Mouse (Mus musculus) stomach, embryonic 15.5 days (tissue): Measurements from ENCODE around the gene Zbtb11. TPM values are rescaled to one million over a fixed set of nuclear protein-coding genes. Genes with fewer than 3 reads are reported as not detected.
A peak's percentile ranks its signal among the peaks of the same experiment; 100 is the strongest.
"Not testable (repeated sequence)": the region's sequence is repeated elsewhere in the genome, so short reads cannot be mapped to it uniquely, and the experiment has no call there.

ENCODE experiments used
- ATAC-seq: fragments of 200-750 bp; cut with Nextera tagmentation; 2 replicates; pipeline ENCODE4 v1.8.0; 2017; ENCODE audit warnings: low read depth, moderate number of reproducible peaks, moderate TSS enrichment; ENCODE audit not compliant: insufficient read depth, low FRiP score
- H3K27ac ChIP-seq: fragments of 300-500 bp; sonication (generic); 2 replicates; pipeline ENCODE4 v1.5.1; 2015; ENCODE audit warnings: mild to moderate bottlenecking, inconsistent platforms
- H3K27me3 ChIP-seq: fragments of 300-500 bp; sonication (generic); replicated peaks from 2 replicates; pipeline ENCODE4 v1.6.1; 2015; ENCODE audit warnings: inconsistent platforms
- H3K36me3 ChIP-seq: fragments of 300-500 bp; sonication (generic); 2 replicates; pipeline ENCODE4 v1.6.1; 2015; ENCODE audit warnings: inconsistent platforms
- H3K4me1 ChIP-seq: fragments of 300-500 bp; sonication (generic); 2 replicates; pipeline ENCODE4 v1.6.1; 2015; ENCODE audit warnings: inconsistent platforms
- H3K4me2 ChIP-seq: fragments of 300-500 bp; sonication (generic); 2 replicates; pipeline ENCODE4 v1.6.1; 2015; ENCODE audit warnings: mild to moderate bottlenecking, inconsistent platforms
- H3K4me3 ChIP-seq: fragments of 300-500 bp; sonication (generic); replicated peaks from 2 replicates; pipeline ENCODE4 v1.5.1; 2015; ENCODE audit warnings: inconsistent platforms
- H3K9ac ChIP-seq: fragments of 300-500 bp; sonication (generic); 2 replicates; pipeline ENCODE4 v1.6.1; 2015; ENCODE audit warnings: inconsistent platforms
- H3K9me3 ChIP-seq: fragments of 300-500 bp; sonication (generic); 2 replicates; pipeline ENCODE4 v1.6.1; 2016; ENCODE audit warnings: inconsistent platforms
- WGBS: fragments of 180-500 bp; shearing (Covaris S2); methylation state at CpG from one replicate; pipeline ENCODE4 v1.1.7; 2015; 5-methylcytosine and 5-hydroxymethylcytosine counted together
- polyA plus RNA-seq: library from polyadenylated mRNA; unstranded; fragments of >200 nt; fragmentation: Nextera tagmentation; extraction: Ambion mirVana; gene quantifications from 2 replicates; pipeline ENCODE4 v1.2.1, GENCODE M21; 2015

The Zbtb11 gene
- 18.9 and 19.0 TPM in 2 replicates for polyA plus RNA-seq

- ATAC-seq, result peak; percentile 95
- H3K27ac ChIP-seq, result peak within 1 kb of the TSS; percentile 89
- H3K9ac ChIP-seq, result peak within 1 kb of the TSS; percentile 96
- peak within 1 kb of the TSS; percentile 60 for H3K4me2 ChIP-seq
- under 1% methylated on average over 83 of the region's 86 CpGs for WGBS
- H3K27me3 ChIP-seq, result no peaks in the 10 kb centered on the region
- H3K36me3 ChIP-seq, result peaks cover 22% of the 10 kb centered on the region
- peaks cover 7% of the 10 kb centered on the region; the same call in 1 of the 2 replicates for H3K4me1 ChIP-seq
- peak within 1 kb of the TSS; percentile 100 for H3K4me3 ChIP-seq
- no peaks in the 10 kb centered on the region for H3K9me3 ChIP-seq
Measured at GRCm38 (mm10) chr16:55973431-55974255, at the start of gene Zbtb11. Zbtb11 (plus strand) TSS chr16:55973883.

GRCm38 (mm10) chr16:55924010-55924409 lies 49.7 kb upstream of the Zbtb11 start:
- no peaks in the 10 kb centered on the region for H3K9me3 ChIP-seq
- no peak for ATAC-seq
- WGBS, result 82% methylated on average over 4 of the region's 4 CpGs
- H3K27ac ChIP-seq, result no peak overlapping the region
- H3K4me2 ChIP-seq, result no peak overlapping the region
- H3K36me3 ChIP-seq, result peaks cover 15% of the 10 kb centered on the region; the same call in 1 of the 2 replicates
- H3K27me3 ChIP-seq, result no peaks in the 10 kb centered on the region
- H3K4me3 ChIP-seq, result no peak overlapping the region
- H3K4me1 ChIP-seq, result no peaks in the 10 kb centered on the region
- H3K9ac ChIP-seq, result no peak overlapping the region

- H3K27me3 ChIP-seq, result no peaks in the 10 kb centered on the region
- H3K27ac ChIP-seq, result peak overlapping the region; percentile 5; the same call in 1 of the 2 replicates
- no peaks in the 10 kb centered on the region for H3K4me1 ChIP-seq
- H3K9me3 ChIP-seq, result no peaks in the 10 kb centered on the region
- peak overlapping the region; percentile 70 for H3K4me3 ChIP-seq
- H3K36me3 ChIP-seq, result no peaks in the 10 kb centered on the region
- ATAC-seq, result no peak
- WGBS, result under 1% methylated on average over 32 of the region's 32 CpGs
- H3K9ac ChIP-seq, result peak overlapping the region; percentile 42
- H3K4me2 ChIP-seq, result peak overlapping the region; percentile 74
Measured at GRCm38 (mm10) chr16:55933681-55934343, 39.9 kb upstream of the Zbtb11 start.

- peak within 1 kb of the TSS; percentile 74 for H3K4me2 ChIP-seq
- peak within 1 kb of the TSS; percentile 5; the same call in 1 of the 2 replicates for H3K27ac ChIP-seq
- H3K36me3 ChIP-seq, result no peaks in the 10 kb centered on the region
- peak within 1 kb of the TSS; percentile 70 for H3K4me3 ChIP-seq
- H3K27me3 ChIP-seq, result no peaks in the 10 kb centered on the region
- ATAC-seq, result peak; percentile 99
- peak within 1 kb of the TSS; percentile 42 for H3K9ac ChIP-seq
- no peaks in the 10 kb centered on the region for H3K9me3 ChIP-seq
- WGBS, result 0% methylated on average over 24 of the region's 24 CpGs
- no peaks in the 10 kb centered on the region for H3K4me1 ChIP-seq
Measured at GRCm38 (mm10) chr16:55934453-55935037, 39.1 kb upstream of the Zbtb11 start, which contains the start of gene Cep97. Cep97 (minus strand) TSS chr16:55934855.

- H3K4me3 ChIP-seq, result no peak overlapping the region
- ATAC-seq, result no peak
- no peak overlapping the region for H3K27ac ChIP-seq
- H3K9me3 ChIP-seq, result no peaks in the 10 kb centered on the region
- H3K4me1 ChIP-seq, result no peaks in the 10 kb centered on the region
- 81% methylated on average over 4 of the region's 4 CpGs for WGBS
- H3K9ac ChIP-seq, result no peak overlapping the region
- no peaks in the 10 kb centered on the region for H3K27me3 ChIP-seq
- H3K4me2 ChIP-seq, result no peak overlapping the region
- no peaks in the 10 kb centered on the region for H3K36me3 ChIP-seq
Measured at GRCm38 (mm10) chr16:55938761-55939160, 34.9 kb upstream of the Zbtb11 start.

GRCm38 (mm10) chr16:55939703-55940102 lies 34.0 kb upstream of the Zbtb11 start:
- H3K27ac ChIP-seq, result no peak overlapping the region
- no peaks in the 10 kb centered on the region for H3K9me3 ChIP-seq
- peak; percentile 50; the same call in 1 of the 2 replicates for ATAC-seq
- H3K4me3 ChIP-seq, result no peak overlapping the region
- H3K36me3 ChIP-seq, result no peaks in the 10 kb centered on the region
- no peak overlapping the region for H3K9ac ChIP-seq
- H3K27me3 ChIP-seq, result no peaks in the 10 kb centered on the region
- no peak overlapping the region for H3K4me2 ChIP-seq
- no peaks in the 10 kb centered on the region for H3K4me1 ChIP-seq
- 88% methylated on average over 6 of the region's 6 CpGs for WGBS

- WGBS, result 86% methylated on average over 4 of the region's 4 CpGs
- Histone ChIP-seq H3K4me3 (no peak overlapping the region), H3K4me2 (no peak overlapping the region), H3K9ac (no peak overlapping the region), H3K36me3 (no peaks in the 10 kb centered on the region), H3K4me1 (no peaks in the 10 kb centered on the region), H3K27me3 (no peaks in the 10 kb centered on the region), H3K9me3 (no peaks in the 10 kb centered on the region), H3K27ac (no peak overlapping the region)
- ATAC-seq, result no peak
Measured at GRCm38 (mm10) chr16:55940781-55941180, 32.9 kb upstream of the Zbtb11 start.

- WGBS, result 63% methylated on average over 3 of the region's 3 CpGs
Measured at GRCm38 (mm10) chr16:55947266-55947665, 26.4 kb upstream of the Zbtb11 start.

GRCm38 (mm10) chr16:55947876-55948410 lies 25.7 kb upstream of the Zbtb11 start:
- not testable (repeated sequence) for ATAC-seq, H3K27ac ChIP-seq, H3K9me3 ChIP-seq, H3K36me3 ChIP-seq, H3K4me3 ChIP-seq, H3K9ac ChIP-seq, H3K4me1 ChIP-seq, H3K27me3 ChIP-seq, H3K4me2 ChIP-seq
- 73% methylated on average over 2 of the region's 2 CpGs for WGBS

More at GRCm38 (mm10) chr16:55947266-55947665, 26.4 kb upstream of the Zbtb11 start:
- H3K36me3 ChIP-seq, result no peaks in the 10 kb centered on the region
- no peak overlapping the region for H3K4me3 ChIP-seq
- no peaks in the 10 kb centered on the region for H3K27me3 ChIP-seq
- no peaks in the 10 kb centered on the region for H3K9me3 ChIP-seq
- no peak overlapping the region for H3K27ac ChIP-seq
- ATAC-seq, result no peak
- H3K9ac ChIP-seq, result no peak overlapping the region
- H3K4me2 ChIP-seq, result no peak overlapping the region
- no peaks in the 10 kb centered on the region for H3K4me1 ChIP-seq

- no peaks in the 10 kb centered on the region for H3K9me3 ChIP-seq
- H3K27ac ChIP-seq, result no peak overlapping the region
- H3K4me2 ChIP-seq, result no peak overlapping the region
- H3K9ac ChIP-seq, result no peak overlapping the region
- no peak overlapping the region for H3K4me3 ChIP-seq
- no peak for ATAC-seq
- no peaks in the 10 kb centered on the region for H3K27me3 ChIP-seq
- H3K4me1 ChIP-seq, result no peaks in the 10 kb centered on the region
- 35% methylated on average over 7 of the region's 7 CpGs for WGBS
- no peaks in the 10 kb centered on the region for H3K36me3 ChIP-seq
Measured at GRCm38 (mm10) chr16:55948963-55949362, 24.7 kb upstream of the Zbtb11 start.

- H3K4me1 ChIP-seq, result no peaks in the 10 kb centered on the region
- no peak overlapping the region for H3K4me2 ChIP-seq
- H3K27ac ChIP-seq, result no peak overlapping the region
- no peaks in the 10 kb centered on the region for H3K27me3 ChIP-seq
- H3K9ac ChIP-seq, result no peak overlapping the region
- H3K4me3 ChIP-seq, result no peak overlapping the region
- no peak for ATAC-seq
- WGBS, result 76% methylated on average over 3 of the region's 3 CpGs
- H3K36me3 ChIP-seq, result no peaks in the 10 kb centered on the region
- H3K9me3 ChIP-seq, result no peaks in the 10 kb centered on the region
Measured at GRCm38 (mm10) chr16:55950462-55950861, 23.2 kb upstream of the Zbtb11 start.
